Mouse (Mus musculus) heart, embryonic 14.5 days (tissue): Measurements from ENCODE around the gene Selenbp2. TPM values are rescaled to one million over a fixed set of nuclear protein-coding genes. Genes with fewer than 3 reads are reported as not detected.
"Not testable (repeated sequence)": the region's sequence is repeated elsewhere in the genome, so short reads cannot be mapped to it uniquely, and the experiment has no call there.

ENCODE experiments used
- ATAC-seq: fragments of 200-750 bp; cut with Nextera tagmentation; 2 replicates; pipeline ENCODE4 v1.8.0; 2017; ENCODE audit warnings: low read depth, moderate TSS enrichment; ENCODE audit not compliant: insufficient number of reproducible peaks, insufficient read depth, low FRiP score
- H3K27ac ChIP-seq, 2 experiments: fragments of 200-500 bp in 1 of 2; fragments of 300-500 bp in 1 of 2; sonication (generic) in 1 of 2; replicated peaks in 1 of 2; 2 replicates each; pipeline ENCODE4 v1.5.1; 2012 to 2014; ENCODE audit warnings: low read depth in 2 of 2, low read length in 2 of 2, control low read depth in 1 of 2, mild to moderate bottlenecking in 1 of 2, mixed read lengths in 1 of 2; ENCODE audit not compliant: control insufficient read depth in 1 of 2, insufficient read depth in 1 of 2
- H3K27me3 ChIP-seq: fragments of 300-500 bp; sonication (generic); 2 replicates; pipeline ENCODE4 v1.6.1; 2014; ENCODE audit warnings: mild to moderate bottlenecking, low read length, control low read depth; ENCODE audit not compliant: control insufficient read depth, insufficient read depth
- H3K36me3 ChIP-seq: fragments of 300-500 bp; sonication (generic); 2 replicates; pipeline ENCODE4 v1.6.1; 2014; ENCODE audit warnings: mild to moderate bottlenecking, control low read depth, low read length, mixed read lengths; ENCODE audit not compliant: control insufficient read depth, insufficient read depth
- H3K4me1 ChIP-seq, 2 experiments: fragments of 200-500 bp in 1 of 2; fragments of 300-500 bp in 1 of 2; sonication (generic) in 1 of 2; 2 replicates each; pipeline ENCODE4 v1.6.1; 2012 to 2014; ENCODE audit warnings: low read length in 2 of 2, control low read depth in 1 of 2, mixed read lengths in 1 of 2; ENCODE audit not compliant: control insufficient read depth in 2 of 2, insufficient read depth in 2 of 2
- H3K4me2 ChIP-seq: fragments of 300-500 bp; sonication (generic); 2 replicates; pipeline ENCODE4 v1.6.1; 2014; ENCODE audit warnings: mild to moderate bottlenecking, low read length
- H3K4me3 ChIP-seq, 2 experiments: fragments of 200-500 bp in 1 of 2; fragments of 300-500 bp in 1 of 2; sonication (generic) in 1 of 2; 2 replicates each; pipeline ENCODE4 v1.5.1; 2012 to 2014; ENCODE audit warnings: low read length in 2 of 2, mild to moderate bottlenecking in 2 of 2, control low read depth in 1 of 2, low read depth in 1 of 2, moderate library complexity in 1 of 2; ENCODE audit not compliant: control insufficient read depth in 1 of 2, insufficient read depth in 1 of 2
- H3K9ac ChIP-seq: fragments of 300-500 bp; sonication (generic); 2 replicates; pipeline ENCODE4 v1.6.1; 2014; ENCODE audit warnings: mild to moderate bottlenecking, low read length
- H3K9me3 ChIP-seq: fragments of 300-500 bp; sonication (generic); 2 replicates; pipeline ENCODE4 v1.6.1; 2016; ENCODE audit warnings: low read length, control low read depth; ENCODE audit not compliant: control insufficient read depth
- WGBS: fragments of 180-500 bp; shearing (Covaris S2); extraction: QIAGEN DNeasy Blood & Tissue Kit; methylation state at CpG from one replicate; pipeline ENCODE4 v1.1.7; 2014; 5-methylcytosine and 5-hydroxymethylcytosine counted together
- polyA plus RNA-seq: library from polyadenylated mRNA; unstranded; fragments of >200 nt; fragmentation: Nextera tagmentation; extraction: Ambion mirVana; gene quantifications from 2 replicates; pipeline ENCODE4 v1.2.1, GENCODE M21; 2014

Selenbp2 gene
- polyA plus RNA-seq, 1 experiment from 2014 or later = 3.1 TPM

GRCm38 (mm10) chr3:94685989-94686772 is 7.2 kb upstream of the Selenbp2 start:
- not testable (repeated sequence) for H3K36me3 ChIP-seq, H3K27me3 ChIP-seq, ATAC-seq, H3K4me3 ChIP-seq, H3K4me1 ChIP-seq, H3K27ac ChIP-seq, H3K9me3 ChIP-seq, H3K4me2 ChIP-seq, H3K9ac ChIP-seq
- 68% methylated on average over 8 of the region's 8 CpGs for WGBS

DNA sequence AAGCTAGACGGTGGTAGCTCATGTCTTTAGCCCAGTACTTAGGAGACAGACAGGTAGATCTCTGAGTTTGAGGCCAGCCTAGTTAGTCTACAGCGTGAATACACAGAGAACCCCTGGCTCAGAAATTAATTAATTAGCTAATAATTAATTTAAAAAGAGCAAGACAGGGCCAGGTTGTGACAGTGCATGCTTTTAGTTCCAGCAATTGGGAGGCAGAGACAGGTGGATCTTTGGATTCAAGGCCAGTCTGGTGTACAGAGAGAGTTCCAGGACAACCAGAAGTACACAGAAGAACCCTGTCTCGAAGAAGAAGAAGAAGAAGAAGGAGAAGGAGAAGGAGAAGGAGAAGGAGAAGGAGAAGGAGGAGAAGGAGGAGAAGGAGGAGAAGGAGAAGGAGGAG is 4.7 kb upstream of the Selenbp2 start:
- H3K4me3 ChIP-seq, H3K27me3 ChIP-seq, H3K9ac ChIP-seq, ATAC-seq, H3K4me1 ChIP-seq, H3K36me3 ChIP-seq, H3K4me2 ChIP-seq, H3K9me3 ChIP-seq, H3K27ac ChIP-seq: not testable (repeated sequence)
- 84% methylated on average over 2 of the region's 3 CpGs for WGBS

GRCm38 (mm10) chr3:94689195-94689594 is 4.2 kb upstream of the Selenbp2 start:
- not testable (repeated sequence) for ATAC-seq, H3K27me3 ChIP-seq, H3K9ac ChIP-seq, H3K4me2 ChIP-seq, H3K4me3 ChIP-seq, H3K36me3 ChIP-seq, H3K9me3 ChIP-seq, H3K4me1 ChIP-seq, H3K27ac ChIP-seq
- 57% methylated on average over 1 of the region's 1 CpGs for WGBS

- not testable (repeated sequence) for H3K4me3 ChIP-seq, H3K4me1 ChIP-seq, H3K27ac ChIP-seq, H3K9ac ChIP-seq, H3K9me3 ChIP-seq, ATAC-seq, H3K27me3 ChIP-seq, H3K36me3 ChIP-seq, H3K4me2 ChIP-seq
- 50% methylated on average over 6 of the region's 6 CpGs for WGBS
Observed at GRCm38 (mm10) chr3:94690162-94690561, 3.2 kb upstream of the Selenbp2 start.

DNA sequence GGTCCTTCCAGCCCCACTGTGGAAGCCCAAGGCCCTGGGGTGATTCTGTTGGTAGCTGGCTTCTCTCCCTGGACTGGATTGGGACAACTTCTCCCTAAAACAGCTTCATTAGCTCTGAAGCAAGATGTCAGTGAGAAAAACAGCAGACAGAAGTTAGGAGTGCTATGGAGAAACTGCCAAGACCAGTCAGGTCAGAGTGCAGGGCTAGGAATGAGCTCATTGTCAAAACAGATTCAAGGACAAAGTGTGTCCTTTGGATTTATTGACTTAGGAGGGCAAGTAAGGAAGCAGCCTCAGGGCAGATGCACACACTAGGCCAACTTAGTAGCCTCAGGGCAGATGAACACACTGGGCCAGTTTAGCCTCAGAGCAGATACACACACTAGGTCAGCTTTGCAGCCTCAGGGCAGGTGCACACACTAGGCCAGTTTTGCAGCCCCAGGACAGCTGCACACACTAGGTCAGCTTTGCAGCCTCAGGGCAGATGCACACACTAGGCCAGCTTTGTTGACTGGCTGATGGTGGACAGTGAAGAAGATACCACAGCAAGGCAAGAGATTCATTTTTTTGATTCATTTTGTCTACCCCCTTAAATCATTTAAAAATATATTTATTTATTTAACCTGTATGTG is 2.6 kb upstream of the Selenbp2 start:
- no peak overlapping the region for H3K27ac ChIP-seq
- H3K4me1 ChIP-seq = peaks cover 0 to 2% of the 10 kb centered on the region in 2 experiments; a peak in 1 of 4 replicates
- H3K27me3 ChIP-seq = no peaks in the 10 kb centered on the region
- H3K36me3 ChIP-seq = no peaks in the 10 kb centered on the region
- H3K9me3 ChIP-seq = no peaks in the 10 kb centered on the region
- no peak overlapping the region for H3K4me3 ChIP-seq
- H3K4me2 ChIP-seq = no peak overlapping the region
- ATAC-seq = no peak
- H3K9ac ChIP-seq = no peak overlapping the region

- H3K4me3 ChIP-seq, ATAC-seq, H3K27ac ChIP-seq, H3K36me3 ChIP-seq, H3K4me1 ChIP-seq, H3K9ac ChIP-seq, H3K27me3 ChIP-seq, H3K4me2 ChIP-seq, H3K9me3 ChIP-seq: not testable (repeated sequence)
- WGBS = 81% methylated on average over 4 of the region's 4 CpGs
Observed at GRCm38 (mm10) chr3:94691694-94692093, 1.7 kb upstream of the Selenbp2 start.

GRCm38 (mm10) chr3:94693874-94694273 is 518 bp downstream of the Selenbp2 start:
- H3K27ac ChIP-seq = not testable (repeated sequence)

GRCm38 (mm10) chr3:94695591-94695990 is 2.2 kb downstream of the Selenbp2 start:
- not testable (repeated sequence) for H3K4me3 ChIP-seq, H3K9me3 ChIP-seq, H3K36me3 ChIP-seq, H3K9ac ChIP-seq, H3K4me2 ChIP-seq, H3K27ac ChIP-seq, ATAC-seq, H3K4me1 ChIP-seq, H3K27me3 ChIP-seq
- 90% methylated on average over 5 of the region's 6 CpGs for WGBS

More at GRCm38 (mm10) chr3:94693874-94694273, 518 bp downstream of the Selenbp2 start:
- H3K4me1 ChIP-seq, H3K27me3 ChIP-seq, H3K36me3 ChIP-seq, H3K4me2 ChIP-seq, H3K9me3 ChIP-seq, ATAC-seq, H3K9ac ChIP-seq, H3K4me3 ChIP-seq: not testable (repeated sequence)
- WGBS = 67% methylated on average over 5 of the region's 8 CpGs
